Mouse (Mus musculus) liver, embryonic 14.5 days (tissue): ENCODE measurements around the gene Dgka. TPM values are rescaled to one million over a fixed set of nuclear protein-coding genes. Genes with fewer than 3 reads are reported as not detected.
A peak's percentile ranks its signal among the peaks of the same experiment; 100 is the strongest.
"Not testable (repeated sequence)": the region's sequence is repeated elsewhere in the genome, so short reads cannot be mapped to it uniquely, and the experiment has no call there.

ENCODE experiments used
- ATAC-seq: fragments of 200-750 bp; cut with Nextera tagmentation; 2 replicates; pipeline ENCODE4 v1.8.0; 2017; ENCODE audit warnings: moderate number of reproducible peaks, mild to moderate bottlenecking, moderate library complexity; ENCODE audit not compliant: insufficient read depth
- DNase-seq, 3 experiments: peaks; one replicate each; pipeline ENCODE4 v3.0.0-alpha.2; 2012 to 2013; ENCODE audit warnings: low read depth in 3 of 3, low spot score in 3 of 3
- H3K27ac ChIP-seq: fragments of 300-500 bp; sonication (generic); 2 replicates; pipeline ENCODE4 v1.5.1; 2014; ENCODE audit warnings: moderate library complexity, mild to moderate bottlenecking, control low read depth, inconsistent platforms
- H3K27me3 ChIP-seq: fragments of 300-500 bp; sonication (generic); 2 replicates; pipeline ENCODE4 v1.6.1; 2014; ENCODE audit warnings: mild to moderate bottlenecking, low read length, moderate library complexity; ENCODE audit not compliant: control insufficient read depth, insufficient read depth
- H3K36me3 ChIP-seq: fragments of 300-500 bp; sonication (generic); replicated peaks from 2 replicates; pipeline ENCODE4 v1.6.1; 2014; ENCODE audit warnings: low read depth; ENCODE audit not compliant: control insufficient read depth, insufficient read depth
- H3K4me1 ChIP-seq, 2 experiments: fragments of 200-500 bp in 1 of 2; fragments of 300-500 bp in 1 of 2; sonication (generic) in 1 of 2; replicated peaks; 2 replicates each; pipeline ENCODE4 v1.6.1; 2012 to 2014; ENCODE audit warnings: antibody characterized with exemption in 1 of 2, inconsistent platforms in 1 of 2, low read length in 1 of 2; ENCODE audit not compliant: control insufficient read depth in 2 of 2, insufficient read depth in 2 of 2
- H3K4me2 ChIP-seq: fragments of 300-500 bp; sonication (generic); 2 replicates; pipeline ENCODE4 v1.6.1; 2014; ENCODE audit warnings: low read depth, mild to moderate bottlenecking, control low read depth, moderate library complexity
- H3K4me3 ChIP-seq, 2 experiments: fragments of 200-500 bp in 1 of 2; fragments of 300-500 bp in 1 of 2; sonication (generic) in 1 of 2; 2 replicates each; pipeline ENCODE4 v1.5.1; 2012 to 2014; ENCODE audit warnings: low read depth in 2 of 2, low read length in 2 of 2, mild to moderate bottlenecking in 2 of 2, control low read depth in 1 of 2, inconsistent platforms in 1 of 2, moderate library complexity in 1 of 2; ENCODE audit not compliant: insufficient read depth in 1 of 2
- H3K9ac ChIP-seq: fragments of 300-500 bp; sonication (generic); replicated peaks from 2 replicates; pipeline ENCODE4 v1.6.1; 2014; ENCODE audit warnings: mild to moderate bottlenecking, control low read depth, moderate library complexity
- H3K9me3 ChIP-seq: fragments of 300-500 bp; sonication (generic); 2 replicates; pipeline ENCODE4 v1.6.1; 2016; ENCODE audit warnings: low read length, mixed read lengths; ENCODE audit not compliant: control insufficient read depth
- CTCF ChIP-seq: IDR thresholded peaks from 2 replicates; pipeline ENCODE4 v1.5.1; 2016; ENCODE audit warnings: antibody characterized with exemption, low read depth, control low read depth
- EP300 ChIP-seq: IDR thresholded peaks from 2 replicates; pipeline ENCODE4 v1.6.1; 2016; ENCODE audit warnings: antibody characterized with exemption, low read depth
- WGBS: fragments of 180-500 bp; shearing (Covaris S2); extraction: QIAGEN DNeasy Blood & Tissue Kit; methylation state at CpG from one replicate; pipeline ENCODE4 v1.1.7; 2014; ENCODE audit not compliant: insufficient replicate concordance; 5-methylcytosine and 5-hydroxymethylcytosine counted together
- polyA plus RNA-seq, 2 experiments: library from polyadenylated mRNA; depleted of rRNA in 1 of 2; stranded (reverse) in 1 of 2; unstranded in 1 of 2; fragments of >200 nt; fragmentation: Nextera tagmentation in 1 of 2; extraction: Ambion mirVana in 1 of 2; gene quantifications; 2 replicates each; pipeline versions ENCODE4 v1.2.1 to v1.2.3; 2012 to 2014

Gene Dgka
- polyA plus RNA-seq, 2 experiments, result 1.6 to 2.0 TPM

GRCm38 (mm10) chr10:128715559-128716537 lies 28.8 kb downstream of the Dgka start:
- Histone ChIP-seq H3K27me3 (no peaks in the 10 kb centered on the region), H3K36me3 (no peaks in the 10 kb centered on the region), H3K4me2 (no peak overlapping the region), H3K9ac (no peak overlapping the region), H3K27ac (no peak overlapping the region), H3K9me3 (no peaks in the 10 kb centered on the region), H3K4me3 (no peak overlapping the region), H3K4me1 (no peaks in the 10 kb centered on the region)
- WGBS, result 61% methylated on average over 19 of the region's 19 CpGs
- no peak for TF ChIP-seq EP300
- TF ChIP-seq CTCF, result no peak
- ATAC-seq (peak; percentile 21; the same call in 1 of the 2 replicates), DNase-seq (no peak)

DNA sequence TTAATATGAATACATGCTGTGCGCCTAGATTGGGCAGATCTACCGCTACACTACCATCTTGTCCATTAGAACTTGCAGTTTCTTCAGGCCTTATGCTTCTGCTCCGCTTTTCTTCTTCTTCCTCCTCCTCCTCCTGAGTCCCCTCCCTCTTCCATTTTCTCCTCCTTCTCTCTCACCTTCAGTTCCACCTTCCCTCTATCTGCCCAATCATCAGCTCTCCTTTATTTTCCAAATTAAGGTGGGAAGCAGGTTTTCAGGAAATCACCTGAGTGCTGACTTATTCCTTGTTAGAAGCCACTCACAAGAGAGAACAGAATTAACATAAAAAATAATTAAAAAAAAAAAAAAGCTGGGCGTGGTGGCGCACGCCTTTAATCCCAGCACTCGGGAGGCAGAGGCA lies 33.3 kb downstream of the Dgka start:
- ATAC-seq, H3K27ac ChIP-seq, H3K36me3 ChIP-seq, H3K4me2 ChIP-seq, H3K27me3 ChIP-seq, H3K4me1 ChIP-seq, H3K4me3 ChIP-seq, DNase-seq, H3K9me3 ChIP-seq, H3K9ac ChIP-seq: not testable (repeated sequence)
- WGBS, result 82% methylated on average over 7 of the region's 7 CpGs

DNA sequence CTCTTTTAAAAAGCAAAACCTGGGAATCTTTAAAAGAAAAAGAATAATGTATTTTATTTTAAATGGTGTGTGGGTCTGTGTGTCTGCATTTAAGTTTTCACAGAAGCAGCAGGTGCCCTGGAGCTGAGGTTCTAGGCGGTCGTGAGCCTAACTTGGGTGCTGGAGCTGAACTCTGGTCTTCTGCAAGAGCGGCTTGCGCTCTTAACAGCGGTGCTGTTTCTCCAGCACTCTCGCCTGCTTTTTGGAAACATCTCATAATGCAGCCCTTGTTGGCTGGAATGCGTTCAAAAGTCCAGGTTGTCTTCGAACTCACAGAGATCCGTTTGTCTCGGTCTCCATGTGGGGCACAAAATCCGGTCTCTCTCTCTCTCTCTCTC lies 39.4 kb downstream of the Dgka start:
- peaks cover 29% of the 10 kb centered on the region for H3K36me3 ChIP-seq
- TF ChIP-seq CTCF, result no peak
- no peak for TF ChIP-seq EP300
- DNase-seq (no peak), ATAC-seq (peak; percentile 21; the same call in 1 of the 2 replicates)
- H3K27ac ChIP-seq, result peak overlapping the region; percentile 72
- 11% methylated on average over 11 of the region's 11 CpGs for WGBS
- H3K4me2 ChIP-seq, result peak overlapping the region; percentile 91
- H3K9ac ChIP-seq, result peak overlapping the region; percentile 77
- peak overlapping the region; percentile 44 to 92 for H3K4me3 ChIP-seq
- H3K9me3 ChIP-seq, result no peaks in the 10 kb centered on the region
- H3K4me1 ChIP-seq, result peaks cover 14 to 24% of the 10 kb centered on the region in 2 experiments
- no peaks in the 10 kb centered on the region for H3K27me3 ChIP-seq

GRCm38 (mm10) chr10:128704491-128705316 lies 40.0 kb downstream of the Dgka start, which contains the start of gene Cdk2:
TSS of gene Cdk2 (minus strand) at chr10:128705031.
- peak; percentile 79 to 84 (median 84) for DNase-seq
- H3K4me2 ChIP-seq, result peak within 1 kb of the TSS; percentile 91
- H3K4me1 ChIP-seq, result peaks cover 14 to 28% of the 10 kb centered on the region in 2 experiments
- H3K9ac ChIP-seq, result peak within 1 kb of the TSS; percentile 96
- H3K9me3 ChIP-seq, result no peaks in the 10 kb centered on the region
- TF ChIP-seq EP300 (no peak), CTCF (no peak)
- peaks cover 35% of the 10 kb centered on the region for H3K36me3 ChIP-seq
- peak; percentile 90 for ATAC-seq
- WGBS, result under 1% methylated on average over 62 of the region's 62 CpGs
- H3K4me3 ChIP-seq, result peak within 1 kb of the TSS; percentile 92 to 94
- peak within 1 kb of the TSS; percentile 87 for H3K27ac ChIP-seq
- H3K27me3 ChIP-seq, result no peaks in the 10 kb centered on the region

DNA sequence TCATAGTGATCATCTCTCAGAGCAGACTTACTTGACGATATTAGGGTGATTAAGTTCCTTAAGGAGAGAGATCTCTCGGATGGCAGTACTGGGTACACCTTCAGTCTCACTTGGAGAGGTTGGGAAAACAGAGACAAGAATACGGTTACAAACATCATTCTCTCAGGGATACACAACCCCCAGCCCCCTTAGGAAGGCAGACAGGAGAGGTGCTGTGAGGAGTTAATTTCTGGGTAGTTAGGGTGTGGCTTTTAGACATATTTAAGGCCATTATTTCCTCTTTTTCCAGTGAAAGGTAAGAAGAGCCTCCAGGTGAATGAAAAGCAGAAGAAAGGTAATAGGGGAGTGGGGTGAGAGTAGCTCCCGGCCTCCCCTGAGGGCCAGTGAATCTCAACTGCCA lies 40.8 kb downstream of the Dgka start, which contains the start of gene Pmel:
Gene Pmel (plus strand): TSS at position 301 of the 400 bp plus-strand sequence.
- Histone ChIP-seq H3K36me3 (peaks cover 43% of the 10 kb centered on the region), H3K27ac (peak within 1 kb of the TSS; percentile 87), H3K27me3 (no peaks in the 10 kb centered on the region), H3K9ac (peak within 1 kb of the TSS; percentile 96), H3K9me3 (no peaks in the 10 kb centered on the region), H3K4me3 (peak within 1 kb of the TSS; percentile 92 to 94), H3K4me1 (peaks cover 14 to 28% of the 10 kb centered on the region in 2 experiments), H3K4me2 (peak within 1 kb of the TSS; percentile 91)
- DNase-seq (no peak), ATAC-seq (no peak)
- WGBS, result 19% methylated on average over 4 of the region's 4 CpGs
- TF ChIP-seq EP300, result no peak
